Mouse (Mus musculus) cerebellum, postnatal 14 days (tissue): ENCODE measurements around the gene Bnipl.

Source experiments
- DNase-seq, 2 experiments: peaks; one replicate each; pipeline ENCODE4 v3.0.0; 2021; ENCODE audit warnings: mixed read lengths in 2 of 2

Gene Bnipl

DNA sequence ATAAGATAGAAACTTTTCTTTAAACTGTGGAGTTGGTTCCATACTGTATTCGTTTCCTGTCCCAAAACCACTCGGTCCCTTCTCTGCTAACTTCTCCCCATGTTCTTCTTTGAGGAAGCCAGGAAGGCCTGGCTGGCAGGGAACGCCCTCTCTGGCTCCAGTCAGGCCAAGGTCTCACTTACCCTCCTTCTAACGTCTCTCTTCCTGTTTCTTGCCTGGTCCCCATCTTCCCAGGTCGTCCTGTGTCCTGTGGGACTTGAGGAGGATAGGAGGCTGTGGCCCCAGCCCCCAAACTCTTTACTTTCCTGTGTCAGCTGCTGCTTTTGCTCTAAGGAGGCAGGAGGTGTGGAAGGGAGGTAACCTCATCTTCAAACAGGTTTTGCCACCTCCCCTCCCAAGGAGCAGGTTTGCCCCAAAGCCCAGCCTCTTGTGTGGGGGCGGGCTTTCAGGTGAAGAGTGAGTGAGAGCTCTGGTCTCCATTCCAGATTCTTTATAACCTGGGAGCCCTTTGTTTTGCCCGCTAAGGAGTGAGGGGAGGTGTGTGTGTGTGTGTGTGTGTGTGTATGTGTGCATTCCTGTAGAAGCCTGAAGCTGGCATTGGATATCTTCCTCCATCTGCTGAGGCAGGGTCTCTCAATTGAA, at the start of gene Bnipl:
Bnipl (minus strand) TSS at position 411 of the 642 bp plus-strand sequence.
- no peak for DNase-seq

- DNase-seq = no peak
Measured at GRCm38 (mm10) chr3:95298018-95298417, 47.0 kb upstream of the Bnipl start.

DNA sequence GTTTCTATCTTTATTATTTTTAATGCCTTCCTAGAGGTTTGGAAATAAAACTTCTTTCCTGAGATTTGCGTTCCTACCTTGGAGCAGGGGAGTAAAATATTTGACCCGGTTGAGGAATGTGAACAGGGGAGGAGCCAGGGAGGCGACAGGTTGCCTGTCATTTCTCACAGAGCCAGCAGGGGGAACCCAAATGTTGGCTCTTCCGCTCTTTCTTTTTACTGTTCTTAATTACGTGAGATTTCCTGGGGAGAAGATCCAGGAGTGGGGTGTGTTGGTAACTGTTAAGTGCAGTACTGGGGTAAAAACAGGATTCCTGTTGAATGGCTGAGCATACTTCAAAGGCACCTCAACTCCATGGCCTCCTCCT, 45.1 kb upstream of the Bnipl start:
- DNase-seq = peak; percentile 56 to 67

DNA sequence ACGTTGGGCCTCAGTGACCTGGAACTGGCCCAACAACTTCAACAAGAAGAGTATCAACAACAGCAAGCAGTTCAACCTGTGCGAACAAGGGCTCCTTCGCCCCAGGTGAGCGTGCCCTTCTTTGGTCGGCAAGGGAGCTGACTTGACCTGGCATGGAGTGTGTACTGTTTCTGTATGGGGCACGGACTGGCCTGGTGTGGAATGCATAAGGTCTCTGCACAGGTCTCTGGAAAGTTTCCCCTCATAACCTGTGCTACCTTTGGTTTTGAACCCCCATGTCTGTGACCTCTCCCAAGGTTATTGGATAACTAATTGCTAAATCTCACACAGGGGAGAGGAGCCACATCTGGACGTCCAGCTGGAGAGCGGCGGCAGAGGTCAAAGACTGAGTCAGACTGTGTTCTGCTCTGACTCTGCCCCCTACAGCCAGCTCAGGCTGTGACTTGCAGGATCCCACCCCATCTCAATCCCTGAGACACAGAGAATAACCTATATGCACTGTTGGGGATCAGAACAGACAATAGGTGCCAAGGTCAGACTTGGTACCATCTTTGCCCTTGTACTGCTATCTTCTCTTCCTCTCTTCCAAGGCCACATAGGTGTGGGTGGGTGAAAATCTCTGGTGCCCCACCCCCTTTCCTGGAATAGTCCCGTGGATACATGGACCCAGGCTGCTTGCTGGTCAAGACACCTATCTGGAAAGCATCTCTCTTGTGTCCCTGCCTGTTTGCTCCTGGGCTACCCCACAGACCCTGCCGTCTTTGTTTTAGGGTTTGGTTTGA, 44.5 kb upstream of the Bnipl start:
- DNase-seq = no peak

DNA sequence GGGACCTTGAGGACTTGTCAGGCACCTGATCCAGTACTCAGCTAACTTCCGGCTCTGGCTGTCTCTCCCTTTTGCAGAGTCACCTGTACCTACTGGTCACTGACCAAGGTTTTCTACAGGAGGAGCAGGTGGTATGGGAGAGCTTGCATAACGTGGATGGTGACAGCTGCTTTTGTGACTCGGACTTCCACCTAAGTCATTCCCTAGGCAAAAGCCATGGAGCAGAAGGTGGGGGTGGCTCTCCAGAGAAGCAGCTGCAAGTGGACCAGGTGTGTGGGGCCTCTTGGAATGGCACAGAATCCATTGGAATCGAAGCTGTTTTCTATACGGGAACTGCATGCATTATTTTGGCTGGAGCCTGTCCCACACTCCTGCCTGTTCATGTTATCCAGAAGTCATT, 43.7 kb upstream of the Bnipl start:
- no peak for DNase-seq

- DNase-seq = no peak
Measured at GRCm38 (mm10) chr3:95294316-95294715, 43.3 kb upstream of the Bnipl start.

DNA sequence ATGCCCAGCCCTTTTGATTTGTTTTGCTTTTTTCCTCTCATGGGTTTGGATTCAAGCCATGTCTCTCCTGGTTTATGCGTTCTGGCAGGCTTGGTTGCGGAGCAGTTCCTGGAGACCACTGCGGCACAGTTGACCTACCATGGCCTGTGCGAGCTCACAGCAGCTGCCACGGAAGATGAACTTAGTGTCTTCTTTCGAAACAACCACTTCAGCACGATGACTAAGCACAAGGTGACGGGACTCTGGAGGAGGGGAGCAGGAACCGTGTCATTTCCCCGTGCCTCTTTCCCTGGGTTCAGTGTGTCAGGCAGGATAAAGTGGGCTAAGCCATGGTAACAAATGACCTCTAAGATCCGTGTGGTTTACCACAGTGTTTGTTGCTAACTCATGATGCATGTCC, 42.5 kb upstream of the Bnipl start:
- DNase-seq = no peak

DNA sequence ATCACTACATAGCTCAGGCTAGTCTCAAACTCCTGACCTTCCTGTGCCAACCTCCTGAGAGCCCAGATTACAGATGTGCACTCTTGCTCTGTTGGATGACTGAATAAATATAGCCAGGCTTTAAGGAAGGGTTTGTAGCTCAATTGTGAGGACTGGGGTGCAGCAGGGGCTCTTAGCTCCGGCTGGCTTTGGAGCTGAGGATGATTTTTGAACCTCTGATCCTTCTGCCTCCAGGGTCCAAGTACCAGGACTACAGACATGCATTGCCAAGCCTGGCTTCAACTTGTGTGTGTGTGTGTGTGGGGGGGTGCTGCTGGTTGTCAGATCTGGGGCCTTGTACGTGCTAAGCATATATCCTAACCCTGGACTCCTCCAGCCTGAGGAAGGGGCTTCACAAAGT, 41.9 kb upstream of the Bnipl start:
- no peak for DNase-seq

DNA sequence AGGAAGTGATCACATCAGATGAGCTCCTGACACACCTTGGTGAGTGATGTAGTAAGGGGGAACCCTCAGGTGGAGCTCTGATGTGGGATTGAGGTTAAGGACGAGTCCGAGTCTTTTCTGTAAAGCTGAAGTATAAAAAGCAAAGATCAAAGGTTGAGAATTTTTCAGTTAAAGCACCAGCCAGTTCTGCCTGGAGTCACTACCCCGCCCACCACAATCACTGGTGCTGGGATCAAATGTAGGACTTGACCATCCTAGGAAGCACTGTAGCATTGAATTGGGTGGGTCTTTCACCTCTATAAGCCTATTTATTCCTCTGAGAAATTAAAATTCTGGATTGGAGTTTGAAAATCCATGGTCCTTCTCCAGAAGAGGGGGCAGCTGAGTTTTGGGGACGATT, 40.0 kb upstream of the Bnipl start:
- no peak for DNase-seq

DNA sequence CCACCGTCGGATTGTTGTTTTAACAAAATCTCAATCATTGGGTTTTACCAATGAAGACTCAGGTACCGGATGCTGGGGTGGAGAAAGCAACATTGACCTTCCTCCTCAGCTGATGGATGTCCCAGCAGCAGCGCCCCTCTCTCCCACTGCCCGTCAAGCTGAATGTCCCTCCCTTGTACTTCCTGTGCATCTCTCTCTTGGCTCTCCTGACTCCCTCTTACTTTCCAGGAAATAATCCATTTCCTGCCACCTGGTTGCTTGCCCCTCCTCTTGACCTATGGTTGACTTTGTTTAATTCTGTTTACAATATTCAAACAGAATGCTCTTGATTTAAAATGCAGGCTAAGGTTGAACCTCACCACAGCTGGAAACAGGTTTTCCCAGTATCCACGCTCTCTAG, 39.2 kb upstream of the Bnipl start:
- DNase-seq = no peak

DNA sequence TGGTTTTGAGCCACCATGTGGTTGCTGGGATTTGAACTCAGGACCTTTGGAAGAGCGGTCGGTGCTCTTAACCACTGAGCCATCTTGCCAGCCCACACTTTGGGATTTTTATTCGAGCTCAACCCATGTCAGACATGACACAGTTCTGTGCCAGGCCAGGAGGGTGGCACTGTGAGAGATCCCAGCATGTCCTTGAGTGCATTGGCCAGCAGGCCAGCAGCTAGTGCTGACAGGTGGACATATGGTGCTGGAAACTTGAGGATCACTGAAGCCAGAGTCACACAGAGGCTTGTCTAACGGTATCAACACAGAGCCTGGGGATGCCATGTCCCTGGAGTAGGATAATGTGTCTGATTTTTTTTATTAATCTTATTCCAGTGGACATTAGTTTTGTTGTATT, 38.4 kb upstream of the Bnipl start:
- DNase-seq = peak; percentile 78 to 87

DNA sequence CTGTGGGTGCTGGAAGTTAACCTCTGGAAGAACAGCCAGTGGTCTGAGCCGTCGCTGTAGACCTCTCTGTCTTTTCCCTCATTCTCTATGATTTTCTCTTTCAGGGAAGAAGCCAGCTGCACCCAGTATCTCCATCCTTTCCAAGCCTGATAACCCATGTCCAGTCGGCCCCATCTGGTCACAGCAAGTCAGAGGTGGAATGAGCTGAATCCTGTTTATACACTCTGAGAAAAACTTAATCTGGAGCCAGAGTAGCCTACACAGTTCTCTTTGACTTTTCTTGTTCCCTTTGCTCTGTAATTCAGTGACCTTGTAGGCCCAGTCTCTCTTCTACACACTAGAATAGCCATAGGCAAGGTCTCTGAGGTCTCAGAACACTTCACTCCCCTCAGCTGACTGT, 36.5 kb upstream of the Bnipl start:
- DNase-seq = no peak

DNA sequence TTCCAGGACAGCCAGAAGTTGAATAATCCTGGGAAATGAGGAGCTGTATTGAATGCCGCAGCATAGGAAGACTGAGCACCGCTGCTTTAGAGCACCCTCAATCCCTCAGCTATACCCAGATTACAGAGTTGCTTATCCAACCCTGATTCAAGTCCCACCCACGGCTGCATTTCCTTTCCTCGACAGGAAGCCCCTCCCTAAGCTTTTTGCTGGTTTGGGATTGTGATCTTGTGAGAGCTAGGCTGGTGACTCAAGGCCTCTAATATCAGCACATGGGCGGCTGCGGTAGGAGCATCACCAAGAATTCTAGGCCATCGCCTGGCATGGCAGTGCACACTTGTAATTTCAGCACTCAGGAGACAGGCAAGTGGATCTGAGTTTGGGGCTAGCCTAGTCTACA, 35.5 kb upstream of the Bnipl start:
- DNase-seq = no peak

DNA sequence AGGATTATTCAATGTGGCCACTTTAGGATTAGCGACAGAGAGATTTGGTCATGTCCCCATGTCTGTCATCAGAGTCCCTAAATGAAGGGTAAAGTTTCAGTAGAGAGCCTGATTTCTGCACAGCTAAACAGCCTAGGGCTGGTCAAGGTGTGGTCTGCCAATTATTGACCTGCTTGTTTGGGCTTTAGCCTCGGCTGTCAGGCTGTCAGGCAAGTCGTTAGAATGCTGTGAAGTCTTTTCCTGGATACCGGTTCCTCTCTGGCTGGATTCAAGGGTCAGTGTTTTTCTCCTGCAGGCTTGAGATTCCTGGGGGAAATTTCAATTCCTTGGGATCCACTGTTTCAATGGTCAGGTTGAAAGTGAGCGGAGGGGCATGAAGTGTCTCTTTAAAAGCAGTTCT, 35.0 kb upstream of the Bnipl start:
- DNase-seq = no peak

DNA sequence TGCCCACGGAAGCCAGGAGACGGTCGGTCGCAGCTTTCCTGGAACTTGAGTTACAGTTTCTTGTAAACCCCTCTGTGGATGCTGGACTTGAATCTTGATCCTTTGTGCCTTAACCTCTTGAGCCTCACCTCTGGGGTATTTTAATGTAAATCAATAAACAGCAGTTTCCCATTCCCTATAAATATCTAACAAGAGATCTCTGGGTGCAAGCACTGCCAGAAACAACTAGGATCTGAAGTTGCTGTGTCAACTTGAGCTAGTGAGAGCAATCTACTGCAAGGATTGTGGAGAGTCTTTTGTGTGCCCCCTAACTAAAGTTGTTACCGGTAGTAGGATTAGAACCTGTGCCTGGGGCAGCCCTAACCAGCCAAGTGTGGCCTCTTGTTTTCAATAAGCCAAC, 34.4 kb upstream of the Bnipl start:
- no peak for DNase-seq

DNA sequence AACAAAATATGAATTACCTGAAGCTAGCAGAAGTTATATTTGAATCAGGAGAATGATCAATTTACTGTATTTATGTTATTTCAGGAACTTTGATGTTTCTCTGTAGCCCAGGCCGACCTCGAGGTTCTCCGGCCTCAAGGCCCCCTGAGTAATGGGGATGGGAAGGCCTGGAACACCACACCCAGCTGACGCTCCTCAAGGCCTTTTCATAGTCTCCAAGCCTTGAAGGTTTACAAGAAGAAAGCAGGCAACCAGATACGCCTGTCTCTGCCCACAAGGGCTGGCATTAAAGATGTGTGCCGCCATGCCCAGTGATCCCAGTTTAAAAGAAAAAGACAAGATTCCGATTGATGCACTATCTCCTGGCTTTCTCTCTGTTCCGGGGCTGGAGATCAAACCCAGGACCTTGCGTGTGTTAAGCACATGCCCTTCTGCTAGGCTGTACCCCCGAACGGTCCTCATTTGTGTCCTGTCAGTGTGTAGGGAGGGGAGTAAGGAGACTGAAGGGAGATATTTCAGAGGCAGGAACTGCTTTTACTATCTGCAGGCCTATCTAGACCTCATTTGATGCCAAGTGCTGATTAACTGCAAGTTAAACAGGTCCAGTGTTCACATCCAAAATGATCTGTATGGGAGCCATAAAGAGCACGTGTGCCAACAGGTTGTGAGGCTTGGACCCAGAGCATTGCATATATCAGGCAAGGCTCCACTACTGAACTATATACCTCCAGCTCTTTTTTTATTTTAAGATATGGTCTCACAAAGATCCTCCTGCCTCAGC, 33.7 kb upstream of the Bnipl start:
- DNase-seq = no peak

GRCm38 (mm10) chr3:95284062-95284461, 33.1 kb upstream of the Bnipl start:
- DNase-seq = no peak

DNA sequence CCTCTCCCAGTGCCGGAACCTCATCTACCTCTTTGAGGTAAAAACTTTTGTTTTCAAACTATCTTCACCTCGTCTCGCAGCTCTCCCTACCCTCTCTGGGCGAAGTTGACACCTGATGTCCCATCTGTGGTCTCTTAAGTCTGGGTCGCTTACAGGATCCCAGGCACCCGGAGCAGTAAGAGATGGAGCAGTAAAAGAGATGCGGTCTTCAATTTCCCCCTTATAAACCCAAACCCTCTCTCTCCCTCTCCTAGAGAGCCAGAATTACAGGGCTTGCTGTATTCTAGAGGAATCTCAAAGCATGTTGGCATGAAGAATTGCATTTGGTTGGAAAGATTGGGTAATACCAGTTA, 32.6 kb upstream of the Bnipl start:
- no peak for DNase-seq

- DNase-seq = peak; percentile 88 to 90
Measured at GRCm38 (mm10) chr3:95282865-95283588, 32.0 kb upstream of the Bnipl start.

DNA sequence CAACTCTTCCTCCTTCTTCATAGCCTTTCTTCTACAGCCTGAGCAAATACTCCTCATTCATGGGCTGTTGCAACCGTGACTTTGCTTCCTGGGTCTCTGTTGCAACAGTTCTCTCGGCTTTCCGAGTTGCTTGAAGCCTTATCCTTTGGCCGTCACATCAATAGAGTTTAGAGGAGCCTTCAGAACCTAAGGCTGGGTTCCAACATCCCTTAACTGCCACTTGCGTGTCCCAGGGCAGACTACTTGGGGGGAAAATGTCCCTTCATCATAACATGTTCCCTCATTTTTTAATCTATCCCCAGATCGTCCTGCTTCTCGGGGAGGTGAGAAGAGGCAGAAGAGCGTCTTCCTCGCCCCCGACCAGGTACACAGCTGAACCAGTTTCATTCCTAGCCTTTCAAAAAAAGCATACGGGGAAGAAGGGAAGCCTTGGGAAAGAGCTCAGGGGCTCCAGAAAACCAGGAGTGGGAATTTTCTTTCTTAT, 31.4 kb upstream of the Bnipl start:
- DNase-seq = peak; percentile 32 to 61

DNA sequence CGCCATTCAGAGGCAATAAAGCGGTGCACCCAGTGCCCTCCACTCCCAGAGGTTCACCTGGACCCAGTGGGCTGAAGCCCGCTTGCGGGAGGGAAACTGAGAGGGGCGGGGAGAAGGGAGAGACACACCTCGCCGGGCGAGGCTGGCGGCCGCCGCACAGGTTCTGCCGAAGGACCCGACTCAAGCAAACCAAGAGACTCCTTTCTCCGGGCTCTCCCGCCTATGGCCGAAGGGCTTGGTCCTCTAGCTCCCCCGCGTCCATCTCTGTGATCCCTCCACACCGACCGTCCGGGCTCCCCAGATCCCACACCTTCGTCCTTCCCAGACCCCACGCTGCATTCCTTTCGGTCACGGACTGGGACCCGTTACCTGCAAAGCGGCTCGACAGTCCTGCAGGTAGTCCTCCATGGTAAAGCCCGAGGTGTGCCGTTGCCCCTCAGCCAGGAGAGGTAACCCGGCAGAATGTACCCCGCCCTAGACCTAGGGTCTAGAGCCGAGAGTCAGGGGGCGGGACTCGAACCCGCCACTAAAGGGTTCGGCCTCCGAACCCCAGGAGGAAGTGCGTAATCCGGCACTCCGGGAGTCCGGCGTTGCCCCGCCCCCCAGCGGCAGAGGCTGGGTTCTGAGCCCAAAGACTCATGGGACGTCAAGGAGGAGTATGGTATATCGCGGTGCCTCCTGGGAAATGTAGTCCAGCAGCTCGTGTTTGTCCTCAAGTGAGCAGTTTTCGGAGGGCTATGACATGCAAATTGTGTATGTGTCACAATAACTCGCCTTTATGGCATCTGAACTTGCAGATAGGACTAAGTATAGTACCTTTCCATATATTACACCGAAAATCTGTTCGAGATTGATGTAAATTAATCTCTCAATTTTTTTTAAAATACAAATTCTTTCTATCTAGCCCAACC, 30.5 kb upstream of the Bnipl start, which contains the start of the genes Mindy1 and Prune1:
Mindy1 (plus strand) TSS at position 130 of the 911 bp plus-strand sequence.
Prune1 (minus strand) TSS at position 861 of the 911 bp plus-strand sequence.
- DNase-seq = peak; percentile 99 to 100

GRCm38 (mm10) chr3:95280747-95281146, 29.8 kb upstream of the Bnipl start:
- peak; percentile 45 to 58 for DNase-seq
